Mouse (Mus musculus) embryonic facial prominence, embryonic 10.5 days (tissue): ENCODE measurements at regions not wholly inside any gene's neighbourhood (a gene's known extent, or its start where the extent isn't known, plus 50 kb on each side); places are given as distances from the start of the nearest gene placed in this dataset.

Experiments used
- DNase-seq: peaks from one replicate; pipeline ENCODE4 v3.0.0-alpha.2; 2017; ENCODE audit warnings: low spot score
- H3K27ac ChIP-seq: fragments of 300-500 bp; sonication (generic); replicated peaks from 2 replicates; pipeline ENCODE4 v1.5.1; 2016; ENCODE audit warnings: mild to moderate bottlenecking
- H3K27me3 ChIP-seq: fragments of 300-500 bp; sonication (generic); replicated peaks from 2 replicates; pipeline ENCODE4 v1.6.1; 2016; ENCODE audit warnings: low read depth, mild to moderate bottlenecking; ENCODE audit not compliant: poor library complexity, severe bottlenecking
- H3K36me3 ChIP-seq: fragments of 300-500 bp; sonication (generic); replicated peaks from 2 replicates; pipeline ENCODE4 v1.6.1; 2016; ENCODE audit warnings: mild to moderate bottlenecking, moderate library complexity
- H3K4me1 ChIP-seq: fragments of 300-500 bp; sonication (generic); 2 replicates; pipeline ENCODE4 v1.6.1; 2016
- H3K4me3 ChIP-seq: fragments of 300-500 bp; sonication (generic); 2 replicates; pipeline ENCODE4 v1.5.1; 2016; ENCODE audit warnings: mild to moderate bottlenecking, moderate library complexity
- H3K9me3 ChIP-seq: fragments of 300-500 bp; sonication (generic); 2 replicates; pipeline ENCODE4 v1.6.1; 2016; ENCODE audit warnings: mild to moderate bottlenecking
- WGBS: fragments of 180-500 bp; shearing (Covaris S2); methylation state at CpG from one replicate; pipeline ENCODE4 v1.1.7; 2016; 5-methylcytosine and 5-hydroxymethylcytosine counted together

DNA sequence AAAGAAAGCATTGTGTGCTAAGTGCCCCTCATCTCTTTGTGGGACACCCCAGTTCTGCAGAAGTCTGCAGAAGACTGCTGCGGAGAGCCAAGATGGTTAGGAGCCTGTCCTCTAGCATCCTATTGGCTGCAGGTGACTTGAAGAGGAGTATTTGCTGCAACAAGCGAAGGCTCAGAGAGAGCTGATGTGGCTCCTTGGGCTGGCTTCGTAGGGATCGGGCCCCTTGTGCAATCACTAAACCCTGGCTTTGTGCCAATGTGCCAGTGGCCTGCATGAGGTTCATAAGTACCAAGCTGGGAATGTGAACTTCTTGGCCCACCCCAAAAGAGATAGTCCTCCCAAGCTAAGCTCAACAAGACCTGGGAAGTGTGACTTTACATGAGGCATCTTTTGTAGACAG is 174.9 kb downstream of the Zfp36l1 start:
- Histone ChIP-seq H3K27me3 (no peaks in the 10 kb centered on the region), H3K4me1 (peaks cover 34% of the 10 kb centered on the region), H3K9me3 (no peaks in the 10 kb centered on the region), H3K27ac (0 out of 2 replicates have a peak overlapping the region, but pooled peaks have one; percentile 26), H3K36me3 (no peaks in the 10 kb centered on the region), H3K4me3 (no peak overlapping the region)
- no peak for DNase-seq
- 95% methylated on average over 4 of the region's 4 CpGs for WGBS

DNA sequence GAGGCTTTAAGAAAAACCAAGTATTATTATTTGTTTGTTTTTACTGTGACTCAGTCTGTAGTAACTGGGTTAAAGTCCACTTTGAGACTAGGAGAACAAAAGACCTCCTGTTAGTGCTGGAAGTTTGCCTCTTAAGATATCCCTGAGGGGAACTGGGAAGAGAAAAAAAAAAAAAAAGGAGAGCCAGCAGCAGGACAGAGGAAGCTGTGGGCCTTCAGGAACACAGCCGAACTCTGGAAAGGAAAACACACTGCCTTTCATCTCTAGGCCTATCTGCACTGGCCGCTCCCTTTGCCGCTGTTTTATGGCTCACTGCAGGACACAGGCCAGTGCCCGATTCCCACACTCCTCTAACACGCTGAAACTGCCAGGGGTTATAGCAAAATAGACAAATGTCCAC is 176.1 kb downstream of the Zfp36l1 start:
- Histone ChIP-seq H3K4me1 (peaks cover 27% of the 10 kb centered on the region), H3K4me3 (no peak overlapping the region), H3K9me3 (no peaks in the 10 kb centered on the region), H3K27me3 (no peaks in the 10 kb centered on the region), H3K36me3 (no peaks in the 10 kb centered on the region), H3K27ac (peak overlapping the region; percentile 58; the same call in 1 of the 2 replicates)
- 26% methylated on average over 5 of the region's 5 CpGs for WGBS
- no peak for DNase-seq

DNA sequence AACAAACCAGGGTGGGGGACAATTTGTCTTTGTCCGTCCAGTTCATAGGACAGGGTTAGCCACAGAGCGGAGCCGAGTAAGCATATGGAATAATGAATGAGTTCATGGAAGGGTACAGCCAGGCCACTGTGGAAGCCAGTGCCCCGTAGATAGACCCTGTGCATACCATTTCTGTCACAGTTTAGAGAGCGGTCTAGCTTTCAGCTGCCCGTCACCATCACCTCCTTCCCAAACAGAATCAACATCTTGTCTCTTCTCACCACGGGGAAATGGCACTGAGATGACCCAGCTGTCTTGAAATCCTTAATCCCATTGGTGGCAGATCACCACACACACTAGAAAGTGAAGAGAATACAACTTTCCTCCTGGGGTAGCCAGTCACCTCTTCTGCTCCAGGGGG is 178.7 kb downstream of the Zfp36l1 start:
- Histone ChIP-seq H3K9me3 (no peaks in the 10 kb centered on the region), H3K4me3 (no peak overlapping the region), H3K4me1 (peaks cover 47% of the 10 kb centered on the region), H3K36me3 (no peaks in the 10 kb centered on the region), H3K27me3 (no peaks in the 10 kb centered on the region), H3K27ac (no peak overlapping the region)
- no peak for DNase-seq
- 57% methylated on average over 7 of the region's 7 CpGs for WGBS

DNA sequence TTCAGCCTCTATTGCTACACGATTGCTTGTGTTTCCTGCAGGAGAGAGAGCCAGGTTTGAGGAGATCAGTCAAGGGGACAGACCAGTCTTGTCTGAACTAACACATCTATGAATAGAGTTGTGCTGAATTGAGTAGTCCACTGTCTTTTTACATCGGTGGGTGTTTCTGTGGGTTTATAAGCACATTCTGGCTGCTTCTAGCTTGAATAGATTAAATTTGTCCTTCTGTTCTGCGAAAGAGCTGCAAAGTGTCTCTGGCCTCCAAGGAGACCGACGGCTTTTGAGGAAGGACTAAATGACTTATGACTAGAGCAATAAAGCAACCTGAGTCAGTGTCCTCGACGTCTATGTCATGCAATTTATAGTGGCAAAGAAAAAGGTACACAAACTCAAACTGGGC is 179.9 kb downstream of the Zfp36l1 start:
- Histone ChIP-seq H3K27me3 (no peaks in the 10 kb centered on the region), H3K27ac (no peak overlapping the region), H3K4me3 (no peak overlapping the region), H3K36me3 (no peaks in the 10 kb centered on the region), H3K4me1 (peaks cover 58% of the 10 kb centered on the region), H3K9me3 (no peaks in the 10 kb centered on the region)
- whole genome bisulfite sequencing, result 92% methylated on average over 7 of the region's 7 CpGs
- DNase-seq, result no peak

DNA sequence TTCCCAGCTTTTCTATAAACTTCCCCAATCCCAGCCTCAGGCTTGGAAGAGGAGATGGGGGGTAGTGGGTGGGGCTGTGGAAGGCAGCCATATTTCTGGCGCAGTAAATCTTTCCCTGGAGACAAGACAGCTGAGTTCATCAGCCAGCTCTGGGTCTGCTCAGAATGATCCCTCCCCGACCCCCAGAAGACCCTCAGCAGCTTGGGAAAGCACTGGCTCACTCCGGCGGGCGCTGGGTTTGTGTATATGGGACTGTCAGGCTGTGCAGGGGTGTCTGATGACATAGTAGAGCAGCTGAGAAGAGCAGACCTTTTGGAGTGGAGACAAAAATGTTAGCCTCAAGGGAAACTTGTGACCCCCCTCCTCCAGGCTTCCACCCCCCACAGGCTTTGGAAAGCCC is 181.4 kb downstream of the Zfp36l1 start:
- H3K4me3 ChIP-seq, result no peak overlapping the region
- no peaks in the 10 kb centered on the region for H3K36me3 ChIP-seq
- no peak for DNase-seq
- H3K9me3 ChIP-seq, result no peaks in the 10 kb centered on the region
- H3K27me3 ChIP-seq, result no peaks in the 10 kb centered on the region
- peak overlapping the region; percentile 53 for H3K27ac ChIP-seq
- H3K4me1 ChIP-seq, result peaks cover 60% of the 10 kb centered on the region
- 61% methylated on average over 5 of the region's 5 CpGs for WGBS

DNA sequence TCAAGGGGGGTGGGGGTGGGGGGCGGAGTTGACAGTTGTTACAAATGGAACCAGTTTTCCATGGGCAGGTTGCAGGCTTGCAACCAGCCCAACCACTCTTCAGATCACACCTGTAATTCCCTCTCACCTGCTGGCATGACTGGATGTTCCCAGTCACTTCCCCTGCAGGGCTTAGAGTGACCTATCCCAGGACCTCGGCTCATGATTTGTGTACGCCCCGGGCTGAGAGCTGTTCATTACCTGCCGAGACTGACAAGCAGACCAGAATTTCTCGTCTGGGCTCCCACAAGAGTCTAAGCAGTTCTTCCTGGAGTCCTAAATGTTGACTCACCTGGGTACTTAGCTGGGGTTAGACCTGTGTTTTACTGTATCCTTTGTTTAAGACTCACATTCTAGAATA is 183.0 kb downstream of the Zfp36l1 start:
- H3K9me3 ChIP-seq, result no peaks in the 10 kb centered on the region
- H3K4me1 ChIP-seq, result peaks cover 70% of the 10 kb centered on the region
- no peaks in the 10 kb centered on the region for H3K27me3 ChIP-seq
- DNase-seq, result peak; percentile 43
- no peaks in the 10 kb centered on the region for H3K36me3 ChIP-seq
- H3K4me3 ChIP-seq, result no peak overlapping the region
- WGBS, result 67% methylated on average over 6 of the region's 6 CpGs
- H3K27ac ChIP-seq, result peak overlapping the region; percentile 90

DNA sequence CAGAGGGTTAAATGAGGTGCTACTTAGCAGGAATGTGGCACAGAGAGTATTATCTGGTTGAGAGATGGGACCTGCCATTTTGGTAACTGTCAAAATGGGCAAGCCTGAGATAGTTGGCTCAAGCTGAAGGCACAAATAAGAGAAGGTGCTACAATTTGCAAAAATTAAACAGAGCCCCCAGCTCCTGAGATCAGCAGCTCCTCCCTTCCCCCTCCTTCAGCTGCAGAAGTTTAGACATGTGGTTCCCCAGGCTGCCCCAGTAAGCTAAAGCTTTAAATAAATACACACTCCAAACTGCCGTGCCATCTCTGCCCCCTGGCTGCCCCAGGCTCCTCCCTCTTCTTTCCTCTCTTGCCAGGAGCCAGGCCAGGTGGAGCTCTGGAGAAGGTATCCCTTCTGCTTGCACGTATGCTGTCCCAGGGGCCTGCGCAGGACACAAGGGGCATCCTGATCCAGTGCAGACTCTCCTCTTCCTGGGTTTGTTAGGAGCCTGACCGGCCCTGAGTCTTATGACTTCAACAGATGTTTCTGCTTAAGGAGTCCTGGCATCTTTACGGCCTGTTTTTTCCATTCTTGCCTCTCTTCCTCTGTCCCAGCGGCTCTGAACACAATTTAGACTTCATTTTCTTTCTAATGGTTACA is 184.0 kb downstream of the Zfp36l1 start:
- H3K4me3 ChIP-seq, result peak overlapping the region; percentile 21; the same call in 1 of the 2 replicates
- peak overlapping the region; percentile 90 for H3K27ac ChIP-seq
- 24% methylated on average over 6 of the region's 6 CpGs for WGBS
- H3K36me3 ChIP-seq, result no peaks in the 10 kb centered on the region
- H3K4me1 ChIP-seq, result peaks cover 80% of the 10 kb centered on the region
- no peaks in the 10 kb centered on the region for H3K9me3 ChIP-seq
- peak; percentile 74 for DNase-seq
- H3K27me3 ChIP-seq, result no peaks in the 10 kb centered on the region

DNA sequence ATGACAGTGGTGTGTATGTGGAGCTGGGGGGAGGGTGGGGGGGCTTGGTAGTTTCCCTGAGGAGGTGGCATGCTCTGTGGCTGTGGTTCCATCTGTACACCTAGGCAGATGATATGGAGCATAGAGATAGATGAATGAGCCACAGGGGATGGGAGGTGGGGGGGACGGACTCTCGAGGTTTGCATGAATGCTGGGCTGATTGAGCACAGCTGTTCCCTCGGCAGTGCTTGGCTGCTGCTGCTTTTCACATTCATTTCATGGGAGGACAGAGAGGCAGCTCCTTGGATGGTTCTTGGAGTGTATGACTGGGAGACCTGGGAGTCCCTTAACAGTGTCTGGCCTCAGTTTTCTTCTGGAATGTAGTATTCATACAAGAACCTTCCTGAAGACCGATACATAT is 184.5 kb downstream of the Zfp36l1 start:
- Histone ChIP-seq H3K4me3 (no peak overlapping the region), H3K27me3 (no peaks in the 10 kb centered on the region), H3K4me1 (peaks cover 85% of the 10 kb centered on the region), H3K27ac (peak overlapping the region; percentile 90), H3K36me3 (no peaks in the 10 kb centered on the region), H3K9me3 (no peaks in the 10 kb centered on the region)
- 36% methylated on average over 4 of the region's 4 CpGs for WGBS
- peak; percentile 55 for DNase-seq

DNA sequence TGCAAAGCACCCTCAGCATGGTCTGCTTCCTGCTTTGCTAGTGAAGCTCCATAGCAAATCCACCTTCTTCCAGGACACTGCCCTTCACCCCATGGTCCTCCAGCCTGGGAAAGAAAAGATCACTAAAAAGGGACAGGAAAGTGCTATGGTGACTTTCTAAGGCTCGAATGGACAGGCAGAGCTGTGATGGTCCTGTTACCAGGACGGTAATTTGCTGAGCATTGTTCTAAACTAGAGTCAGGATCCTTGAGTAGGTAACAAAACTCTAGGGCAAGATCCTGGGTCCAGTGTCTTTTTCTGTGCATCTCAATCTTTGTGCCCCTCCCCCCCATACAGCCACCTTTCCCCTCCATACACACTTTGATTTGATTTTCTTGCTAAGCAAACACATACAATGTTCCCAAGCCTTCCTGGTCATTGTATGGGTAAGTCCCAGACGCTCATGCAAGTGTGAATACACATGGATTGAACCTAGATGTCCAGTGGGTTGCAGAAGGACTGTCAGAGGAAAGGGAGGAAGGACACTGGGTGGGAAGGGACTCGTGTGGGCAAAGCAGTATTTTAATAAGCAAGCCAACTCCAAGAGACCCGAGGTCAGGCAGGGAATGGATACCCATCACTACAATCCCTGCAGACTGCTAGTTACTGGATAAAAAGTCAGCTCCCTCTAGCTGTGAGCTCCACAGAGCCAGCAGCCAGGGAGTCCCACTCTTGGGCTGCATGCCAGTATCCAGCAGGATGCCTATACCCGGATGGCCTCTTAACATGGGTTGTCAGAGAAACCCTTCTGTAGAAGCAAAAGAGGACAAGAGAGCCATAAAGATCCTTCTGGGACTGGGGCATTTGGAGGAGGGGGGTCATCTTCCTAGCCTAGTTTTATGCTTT is 186.9 kb downstream of the Zfp36l1 start:
- 22% methylated on average over 6 of the region's 6 CpGs for WGBS

DNA sequence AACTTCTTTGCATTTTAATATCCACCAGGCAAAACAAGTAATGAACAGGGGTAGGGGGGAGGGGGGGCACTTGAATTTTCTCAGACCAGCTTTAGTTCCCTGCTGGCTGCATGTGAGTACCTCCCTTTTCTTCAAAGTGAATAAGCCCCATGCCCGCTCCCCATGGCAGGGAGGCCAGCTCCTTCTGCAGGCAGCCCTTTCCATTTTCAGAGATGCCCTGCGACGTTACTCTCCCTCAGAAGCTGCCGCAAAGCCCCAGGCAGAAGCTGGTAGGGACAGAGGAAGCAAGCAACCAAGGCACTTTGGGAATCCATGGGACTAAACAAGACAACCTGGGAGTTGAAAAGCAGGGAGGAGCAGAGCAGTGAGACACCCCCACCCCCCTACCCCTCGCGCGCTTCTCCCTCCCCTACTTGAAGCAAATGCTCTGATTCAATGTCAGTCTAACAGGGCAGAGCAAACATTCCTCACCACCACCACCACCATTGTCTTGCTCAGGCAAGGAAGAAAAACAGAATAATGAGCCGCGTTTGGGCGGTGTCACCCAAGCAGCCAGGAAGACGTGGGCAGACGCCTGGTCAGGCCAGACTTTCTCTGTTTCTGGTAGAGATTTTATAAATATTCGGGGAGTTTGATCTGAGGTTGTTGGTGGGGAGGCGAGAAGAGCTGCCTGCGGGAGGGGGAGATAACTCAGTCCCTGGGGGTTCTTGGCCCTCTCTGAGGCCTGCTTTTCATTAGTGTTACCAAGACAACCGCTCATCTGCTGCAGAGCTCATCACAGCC is 187.7 kb downstream of the Zfp36l1 start:
- H3K4me1 ChIP-seq, result peaks cover 91% of the 10 kb centered on the region
- H3K27ac ChIP-seq, result peak overlapping the region; percentile 92
- peaks cover 3% of the 10 kb centered on the region; the same call in 1 of the 2 replicates for H3K9me3 ChIP-seq
- DNase-seq, result peak; percentile 73
- peak overlapping the region; percentile 35 for H3K4me3 ChIP-seq
- H3K27me3 ChIP-seq, result no peaks in the 10 kb centered on the region
- no peaks in the 10 kb centered on the region for H3K36me3 ChIP-seq
- 4% methylated on average over 16 of the region's 16 CpGs for WGBS

More for the DNA sequence above, 186.9 kb downstream of the Zfp36l1 start:
- DNase-seq, result peak; percentile 40
- no peaks in the 10 kb centered on the region for H3K9me3 ChIP-seq
- H3K36me3 ChIP-seq, result no peaks in the 10 kb centered on the region
- H3K4me3 ChIP-seq, result peak overlapping the region; percentile 35
- H3K27me3 ChIP-seq, result no peaks in the 10 kb centered on the region
- peaks cover 93% of the 10 kb centered on the region for H3K4me1 ChIP-seq
- peak overlapping the region; percentile 92 for H3K27ac ChIP-seq

DNA sequence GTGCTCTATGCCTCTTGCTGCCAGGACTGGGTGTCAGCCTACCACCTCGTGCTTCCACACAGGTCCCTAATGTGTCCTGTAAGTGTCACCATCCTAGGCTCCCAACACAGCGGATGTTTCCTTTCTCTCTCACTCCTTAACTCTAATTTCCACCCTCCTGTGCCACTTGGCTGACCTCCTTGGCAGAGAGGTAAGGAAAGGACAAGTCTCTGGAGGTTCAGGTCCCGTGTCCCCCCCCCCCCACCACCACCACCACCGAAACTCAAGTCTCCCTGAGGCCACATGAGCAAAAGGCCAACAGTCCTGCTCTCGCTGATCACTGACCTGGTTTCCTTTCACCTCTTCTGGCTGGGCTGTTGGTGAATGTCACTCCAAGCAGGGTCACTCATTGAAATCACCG is 189.0 kb downstream of the Zfp36l1 start:
- H3K4me1 ChIP-seq, result peaks cover 78% of the 10 kb centered on the region
- DNase-seq, result no peak
- peaks cover 4% of the 10 kb centered on the region; the same call in 1 of the 2 replicates for H3K9me3 ChIP-seq
- no peak overlapping the region for H3K4me3 ChIP-seq
- H3K27me3 ChIP-seq, result no peaks in the 10 kb centered on the region
- 74% methylated on average over 6 of the region's 6 CpGs for WGBS
- H3K36me3 ChIP-seq, result no peaks in the 10 kb centered on the region
- H3K27ac ChIP-seq, result peak overlapping the region; percentile 92

DNA sequence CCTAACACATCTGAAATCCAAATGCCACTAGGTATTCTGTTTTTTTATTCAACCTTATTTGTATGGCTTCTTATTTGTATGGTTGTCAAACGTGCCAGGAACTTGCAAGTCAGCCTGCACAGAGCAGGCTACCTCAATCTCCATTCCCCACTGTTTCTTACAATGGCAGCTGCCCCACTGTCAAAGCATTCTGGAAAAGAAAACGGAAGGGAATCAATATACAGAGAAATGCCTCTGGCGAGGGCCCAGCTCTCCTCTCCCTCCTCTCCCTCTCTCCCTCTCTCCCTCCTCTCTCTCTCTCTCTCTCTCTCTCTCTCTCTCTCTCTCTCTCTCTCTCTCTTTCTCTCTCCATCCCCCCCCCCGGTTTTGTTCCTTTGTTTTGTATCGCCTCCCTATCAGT is 191.0 kb downstream of the Zfp36l1 start:
- 46% methylated on average over 5 of the region's 5 CpGs for WGBS
- Histone ChIP-seq H3K4me3 (no peak overlapping the region), H3K27ac (peak overlapping the region; percentile 73), H3K9me3 (peaks cover 4% of the 10 kb centered on the region; the same call in 1 of the 2 replicates), H3K36me3 (no peaks in the 10 kb centered on the region), H3K4me1 (peaks cover 78% of the 10 kb centered on the region), H3K27me3 (no peaks in the 10 kb centered on the region)
- DNase-seq, result no peak
